Mouse (Mus musculus) c-Kit-negative CD71-positive TER-119-positive erythroid progenitor cells, embryonic 14.5 days (primary cell): ENCODE measurements around the gene H2-DMb2.

Experiments
- DNase-seq: peaks from one replicate; pipeline ENCODE4 v3.0.0-alpha.2; 2013; ENCODE audit warnings: low read depth, low spot score

H2-DMb2 gene

DNA sequence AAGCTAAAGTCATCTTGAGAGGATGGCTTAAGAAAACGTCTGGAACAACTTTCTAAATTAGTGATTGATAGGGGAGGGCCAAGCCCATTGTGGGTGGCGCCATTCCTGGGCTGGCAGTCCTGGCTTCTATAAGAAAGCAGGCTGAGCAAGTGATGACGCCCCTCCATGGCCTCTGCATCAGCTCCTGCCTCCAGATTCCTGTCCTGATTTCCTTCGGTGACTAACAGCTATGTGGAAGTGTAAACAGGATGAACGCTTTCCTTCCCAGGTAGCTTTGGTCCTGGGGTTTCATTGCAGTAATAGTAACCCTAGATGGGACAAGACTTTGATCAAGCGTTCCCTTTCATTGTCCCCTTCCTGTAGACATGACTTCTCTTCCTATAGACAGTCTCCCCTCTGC lies 35.9 kb downstream of the H2-DMb2 start:
- no peak for DNase-seq

DNA sequence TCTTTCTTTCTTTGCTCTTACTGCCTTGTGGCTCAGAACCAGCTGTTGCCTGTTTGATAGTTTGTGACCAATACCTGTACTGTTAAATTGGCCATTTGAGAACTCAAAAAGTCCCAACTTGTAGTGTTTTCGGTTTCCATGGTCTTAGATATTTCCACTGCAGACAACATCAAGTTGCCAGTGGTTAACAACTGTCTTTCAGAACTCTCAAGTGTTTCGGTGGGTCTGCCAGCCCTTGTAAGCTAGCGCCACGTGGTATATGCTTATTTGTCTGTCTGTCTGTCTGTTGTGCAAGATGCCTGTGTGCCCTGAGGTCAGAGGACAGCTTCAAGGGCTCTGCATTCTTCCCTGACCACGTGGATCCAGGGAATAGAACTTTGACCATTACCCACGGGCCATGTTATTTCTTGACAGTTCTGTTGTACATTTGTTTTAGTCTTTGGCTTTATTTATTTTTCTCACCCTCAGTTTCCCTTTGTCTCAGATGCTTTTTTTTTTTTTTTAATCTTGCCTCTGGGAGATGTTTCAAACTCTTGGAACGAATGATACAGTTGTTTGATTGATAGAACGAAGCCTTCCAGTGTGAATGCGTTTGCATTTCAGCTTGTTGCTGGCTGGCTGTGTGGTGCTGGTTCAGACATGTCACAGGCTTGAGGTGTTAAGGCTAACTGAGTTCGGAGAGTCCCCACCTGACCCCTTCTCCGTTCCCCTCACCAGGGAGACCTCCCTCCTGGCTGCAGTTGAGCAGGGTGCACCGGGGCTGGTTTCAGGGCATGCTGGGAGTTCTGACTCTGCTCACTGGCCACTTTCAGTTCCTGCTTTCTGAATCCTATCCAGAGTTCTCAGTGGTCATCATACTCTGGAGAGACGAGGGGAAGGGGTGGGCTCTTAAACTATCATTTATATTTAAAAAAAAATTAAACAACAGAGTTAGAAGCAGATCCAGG lies 37.1 kb downstream of the H2-DMb2 start:
- no peak for DNase-seq

DNA sequence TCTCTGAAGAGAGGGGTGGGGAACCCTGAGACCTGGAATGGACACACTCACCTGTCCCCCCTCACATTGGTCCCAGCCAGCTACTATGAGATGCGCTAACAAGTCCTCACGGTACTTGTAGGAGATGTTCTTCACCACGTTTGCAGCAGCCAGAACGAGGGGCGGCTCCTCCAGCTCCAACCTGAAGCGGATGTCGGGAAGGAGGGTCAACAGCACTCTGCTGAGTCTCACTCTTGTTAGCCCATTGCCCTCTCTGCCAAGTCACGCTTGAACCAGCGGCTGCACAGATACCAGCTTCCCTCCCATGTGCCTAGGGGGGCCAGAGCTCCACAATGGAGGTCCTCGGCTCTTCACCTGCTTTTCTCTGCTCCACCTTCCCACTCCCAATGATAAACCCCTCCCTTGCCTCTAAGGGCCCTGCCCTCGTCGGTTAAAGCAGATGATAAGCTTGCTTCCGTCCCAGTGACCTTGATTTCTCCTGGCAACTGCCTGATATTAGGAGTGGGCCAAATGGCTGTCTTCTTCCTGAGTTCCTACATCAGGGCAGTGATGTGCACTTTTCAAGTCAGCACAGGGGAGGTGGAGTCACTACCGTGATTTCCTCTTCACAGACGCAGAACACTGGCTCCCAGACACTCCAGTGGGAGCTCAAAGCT lies 40.6 kb downstream of the H2-DMb2 start:
- no peak for DNase-seq

DNA sequence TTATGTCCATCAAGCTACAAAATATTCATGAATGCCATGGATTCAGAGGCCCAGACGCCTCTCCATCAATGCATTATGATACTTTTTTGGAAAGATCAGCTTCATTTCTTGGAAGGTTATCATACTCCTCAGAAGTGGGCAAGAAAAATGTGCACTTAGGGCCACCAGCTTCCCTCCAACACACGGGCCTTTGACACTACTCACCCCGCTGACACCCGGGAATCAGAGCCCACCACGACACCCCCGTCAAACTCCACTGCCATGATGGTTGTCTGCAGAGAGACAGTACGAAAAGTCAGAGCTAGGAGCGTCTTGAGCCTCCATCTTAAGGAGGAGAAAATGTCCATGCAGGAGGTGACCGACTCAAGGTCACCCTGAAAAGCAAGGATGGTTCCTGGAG lies 42.4 kb downstream of the H2-DMb2 start:
- DNase-seq, result no peak

DNA sequence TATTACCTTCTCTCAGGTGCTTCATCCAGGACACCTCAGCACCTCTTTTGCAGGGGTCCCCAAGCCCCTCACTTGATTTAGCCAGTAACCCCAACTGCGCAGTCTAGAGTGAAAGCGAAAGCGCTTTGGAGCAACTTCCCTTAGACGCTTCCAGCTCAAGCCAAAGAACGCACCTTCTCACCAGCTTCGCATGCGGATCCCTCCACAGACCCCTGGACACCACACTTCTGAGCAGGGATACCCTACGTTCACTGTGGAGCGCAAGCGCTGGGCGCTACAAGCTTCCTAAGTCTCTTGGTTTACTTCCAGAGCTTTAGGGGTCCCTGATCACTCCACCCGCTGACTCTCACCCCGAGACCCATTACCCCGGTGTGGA lies 43.8 kb downstream of the H2-DMb2 start:
- DNase-seq, result no peak

DNA sequence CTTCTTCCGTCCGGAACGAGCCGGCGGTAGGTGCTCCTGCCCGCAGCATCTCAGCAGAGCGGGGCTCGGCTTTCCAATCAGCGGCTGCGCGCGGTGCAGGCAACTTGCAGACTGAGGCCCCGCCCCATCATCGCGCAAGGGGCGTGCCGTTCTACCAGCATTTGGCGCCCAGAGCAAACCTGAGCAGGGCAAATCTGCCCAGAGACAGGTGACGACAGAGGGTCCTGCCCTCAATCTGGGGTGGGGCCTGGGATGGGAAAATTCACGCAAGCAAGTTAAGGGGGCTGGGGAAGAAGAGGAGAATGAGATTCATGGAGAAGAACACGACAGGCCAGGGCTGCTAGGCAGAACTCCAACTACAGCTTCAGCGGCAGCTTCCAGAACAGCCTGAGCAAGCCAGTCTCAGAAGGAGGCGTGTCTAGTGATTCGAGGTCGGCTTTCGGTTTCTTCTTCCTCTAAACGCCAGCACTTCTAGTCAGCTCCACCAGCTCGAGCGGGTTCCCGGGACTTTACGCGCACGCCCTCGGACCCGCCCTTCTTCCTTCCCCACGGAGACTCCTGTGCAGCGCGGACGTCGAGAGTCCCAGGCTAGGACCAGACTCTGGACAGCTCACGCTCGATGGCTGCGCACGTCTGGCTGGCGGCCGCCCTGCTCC lies 44.3 kb downstream of the H2-DMb2 start, which contains the start of the genes Tap1 and Psmb9:
Gene Tap1 (plus strand): TSS at position 293 of the 656 bp plus-strand sequence.
Gene Psmb9 (minus strand): TSS at position 504 of the 656 bp plus-strand sequence.
- peak; percentile 70 for DNase-seq

DNA sequence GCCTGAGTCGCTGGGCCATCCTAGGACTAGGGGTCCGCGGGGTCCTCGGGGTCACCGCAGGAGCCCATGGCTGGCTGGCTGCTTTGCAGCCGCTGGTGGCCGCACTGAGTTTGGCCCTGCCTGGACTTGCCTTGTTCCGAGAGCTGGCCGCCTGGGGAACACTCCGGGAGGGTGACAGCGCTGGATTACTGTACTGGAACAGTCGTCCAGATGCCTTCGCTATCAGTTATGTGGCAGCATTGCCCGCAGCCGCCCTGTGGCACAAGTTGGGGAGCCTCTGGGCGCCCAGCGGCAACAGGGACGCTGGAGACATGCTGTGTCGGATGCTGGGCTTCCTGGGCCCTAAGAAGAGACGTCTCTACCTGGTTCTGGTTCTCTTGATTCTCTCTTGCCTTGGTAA lies 44.9 kb downstream of the H2-DMb2 start:
- DNase-seq, result no peak

DNA sequence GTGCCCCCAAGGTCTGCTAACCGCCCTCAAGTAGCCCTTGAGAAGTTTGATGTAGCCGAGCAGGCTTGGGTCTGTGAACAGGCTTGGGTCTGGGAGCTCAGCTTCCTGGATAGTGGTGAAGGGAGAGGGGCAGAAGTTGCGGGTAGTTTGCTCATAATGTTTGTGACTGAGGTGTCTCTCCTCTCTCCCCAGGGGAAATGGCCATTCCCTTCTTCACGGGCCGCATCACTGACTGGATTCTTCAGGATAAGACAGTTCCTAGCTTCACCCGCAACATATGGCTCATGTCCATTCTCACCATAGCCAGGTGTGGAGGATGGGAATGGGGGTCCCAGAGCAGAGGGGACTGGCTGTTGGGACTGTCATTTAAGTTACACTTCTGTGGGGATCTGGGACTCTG lies 45.9 kb downstream of the H2-DMb2 start:
- DNase-seq, result no peak

DNA sequence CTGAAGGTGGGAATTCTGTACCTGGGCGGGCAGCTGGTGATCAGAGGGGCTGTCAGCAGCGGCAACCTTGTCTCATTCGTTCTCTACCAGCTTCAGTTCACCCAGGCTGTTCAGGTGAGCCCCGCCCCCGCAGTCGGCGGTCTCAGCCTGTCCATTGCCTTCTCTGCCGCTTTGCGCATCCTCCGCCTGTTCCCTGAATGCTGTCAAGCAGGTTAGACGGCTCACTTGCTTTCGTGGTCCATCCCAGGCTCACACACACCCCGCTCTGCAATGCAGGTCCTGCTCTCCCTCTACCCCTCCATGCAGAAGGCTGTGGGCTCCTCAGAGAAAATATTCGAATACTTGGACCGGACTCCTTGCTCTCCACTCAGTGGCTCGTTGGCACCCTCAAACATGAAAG lies 49.7 kb downstream of the H2-DMb2 start:
- DNase-seq, result no peak

DNA sequence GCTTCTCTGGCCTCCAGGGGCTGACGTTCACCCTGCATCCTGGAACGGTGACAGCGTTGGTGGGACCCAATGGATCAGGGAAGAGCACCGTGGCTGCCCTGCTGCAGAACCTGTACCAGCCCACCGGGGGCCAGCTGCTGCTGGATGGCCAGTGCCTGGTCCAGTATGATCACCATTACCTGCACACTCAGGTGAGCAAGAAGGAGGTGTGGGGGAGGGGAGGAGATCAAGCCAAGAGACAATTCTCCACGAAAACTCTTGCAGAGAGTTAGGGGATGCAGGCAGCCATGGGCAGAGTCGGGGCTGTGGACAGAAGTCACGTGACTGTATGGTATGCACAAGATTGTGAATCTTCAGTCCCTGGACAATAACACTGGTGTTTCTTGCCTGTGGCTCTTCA lies 50.4 kb downstream of the H2-DMb2 start:
- DNase-seq, result no peak

DNA sequence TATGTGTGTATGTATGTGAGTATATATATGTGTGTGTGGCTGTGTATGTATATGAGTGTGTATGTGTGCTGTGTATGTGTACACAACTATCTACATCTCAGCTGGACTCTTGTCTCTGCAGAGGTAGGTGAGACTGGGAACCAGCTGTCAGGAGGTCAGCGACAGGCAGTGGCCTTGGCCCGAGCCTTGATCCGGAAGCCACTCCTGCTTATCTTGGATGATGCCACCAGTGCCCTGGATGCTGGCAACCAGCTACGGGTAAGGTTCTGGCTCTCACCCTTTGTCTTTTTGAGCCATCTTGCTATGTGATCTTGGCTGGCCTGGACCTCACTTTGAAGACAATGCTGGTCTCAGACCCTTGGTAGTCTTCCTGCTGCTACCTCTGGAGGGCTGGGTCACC lies 51.6 kb downstream of the H2-DMb2 start:
- DNase-seq, result no peak

DNA sequence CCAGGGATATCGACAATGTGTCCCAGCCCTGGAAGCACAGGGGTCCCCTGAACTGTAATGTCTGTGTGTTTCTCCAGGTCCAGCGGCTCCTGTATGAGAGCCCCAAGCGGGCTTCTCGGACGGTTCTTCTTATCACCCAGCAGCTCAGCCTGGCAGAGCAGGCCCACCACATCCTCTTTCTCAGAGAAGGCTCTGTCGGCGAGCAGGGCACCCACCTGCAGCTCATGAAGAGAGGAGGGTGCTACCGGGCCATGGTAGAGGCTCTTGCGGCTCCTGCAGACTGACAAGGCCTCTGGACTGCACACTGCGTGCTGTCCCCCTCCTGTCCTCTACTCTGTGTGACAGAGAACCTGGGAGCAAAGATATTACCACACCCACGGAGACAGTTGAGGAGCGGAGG lies 53.4 kb downstream of the H2-DMb2 start:
- DNase-seq, result no peak

DNA sequence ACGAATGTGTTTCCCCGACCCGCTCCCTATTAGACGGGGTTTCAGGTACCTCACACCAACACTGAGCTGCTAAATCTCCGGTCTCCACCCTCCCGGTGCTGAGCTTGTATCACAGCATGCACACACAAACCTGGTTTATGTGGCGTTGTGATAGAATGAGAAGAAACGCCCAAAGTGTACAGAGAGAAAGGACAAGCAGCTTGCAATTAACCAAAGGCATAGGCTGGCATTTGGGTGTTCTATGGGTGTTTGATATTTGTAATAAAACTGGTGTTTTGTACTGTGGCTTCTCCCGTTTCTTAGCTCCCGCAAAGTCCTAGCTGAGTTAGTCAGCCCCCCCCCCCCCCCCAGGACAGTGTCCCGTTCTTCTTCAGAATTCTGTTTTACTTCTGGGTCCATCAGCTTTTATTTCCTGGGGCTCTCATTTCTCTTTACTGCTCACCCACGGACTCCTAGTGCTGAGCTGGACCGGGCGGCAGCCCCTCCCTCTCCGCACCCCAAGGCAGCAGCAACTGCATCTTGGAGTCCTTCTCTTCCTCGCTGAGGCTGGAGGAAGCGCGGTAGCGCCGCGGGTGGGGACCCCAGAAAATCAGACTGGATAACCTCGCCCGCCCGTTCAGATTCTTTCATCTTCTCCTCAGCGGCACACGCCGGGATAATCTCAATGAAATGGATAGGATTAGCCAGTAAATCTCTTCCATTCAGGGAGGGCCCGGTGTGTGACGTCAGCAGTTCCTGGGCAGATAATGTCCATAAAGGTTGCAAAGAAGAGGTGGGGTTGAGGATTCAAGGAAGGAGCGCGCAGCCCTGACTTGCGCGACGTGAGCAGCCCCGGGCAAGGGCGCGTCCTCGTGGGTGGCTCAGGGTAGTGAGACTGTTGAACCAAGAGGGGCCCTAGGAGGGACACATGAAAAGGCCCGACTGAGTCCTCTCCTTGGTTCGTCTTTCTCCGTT lies 54.1 kb downstream of the H2-DMb2 start, which contains the start of gene Psmb8:
Gene Psmb8 (plus strand): TSS at position 781 of the 954 bp plus-strand sequence.
- DNase-seq, result no peak

DNA sequence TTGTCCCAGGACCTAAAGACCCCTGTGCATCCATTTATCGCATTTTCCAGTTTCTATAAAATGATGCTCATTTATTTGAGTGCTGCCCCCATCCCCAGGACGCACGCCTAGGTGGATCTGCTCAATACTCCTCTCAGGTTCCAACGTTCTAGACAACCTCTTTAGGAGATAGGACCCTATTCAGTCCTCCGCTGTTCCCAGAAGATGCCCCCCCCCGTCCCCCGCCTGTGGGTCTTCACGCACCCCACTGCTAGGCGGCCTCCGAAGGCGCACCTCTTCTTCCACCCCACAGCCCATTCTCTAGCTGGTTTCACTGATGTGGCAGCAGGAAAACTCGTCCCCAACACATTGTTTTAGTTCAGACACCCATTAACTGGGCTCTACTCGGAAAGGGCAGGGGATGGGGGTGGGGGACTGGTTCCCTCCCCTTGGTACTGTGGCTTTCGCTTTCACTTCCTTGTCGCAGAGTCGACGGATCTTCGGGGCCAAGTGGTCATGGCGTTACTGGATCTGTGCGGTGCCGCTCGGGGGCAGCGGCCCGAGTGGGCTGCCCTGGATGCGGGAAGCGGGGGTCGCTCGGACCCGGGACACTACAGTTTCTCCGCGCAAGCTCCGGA lies 54.9 kb downstream of the H2-DMb2 start:
- DNase-seq, result no peak

DNA sequence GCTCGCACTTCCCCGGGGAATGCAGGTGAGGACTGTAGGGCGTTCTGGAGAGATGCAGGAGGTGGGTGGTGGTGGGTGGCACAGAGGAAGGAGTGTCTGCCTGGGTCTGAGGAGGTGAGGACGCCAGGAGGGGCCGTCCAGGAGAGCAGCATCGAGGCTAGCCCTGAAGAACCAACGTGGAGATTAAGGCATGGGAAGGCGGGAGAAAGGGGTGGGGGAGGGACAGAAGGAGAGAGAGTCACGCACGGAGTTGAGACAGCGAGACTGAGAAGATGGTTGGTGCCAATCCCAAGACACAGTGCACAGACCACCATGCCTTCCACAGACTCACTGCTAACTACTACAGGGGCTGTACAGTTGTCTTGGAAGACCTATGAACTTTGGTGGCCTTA lies 55.4 kb downstream of the H2-DMb2 start:
- DNase-seq, result no peak

DNA sequence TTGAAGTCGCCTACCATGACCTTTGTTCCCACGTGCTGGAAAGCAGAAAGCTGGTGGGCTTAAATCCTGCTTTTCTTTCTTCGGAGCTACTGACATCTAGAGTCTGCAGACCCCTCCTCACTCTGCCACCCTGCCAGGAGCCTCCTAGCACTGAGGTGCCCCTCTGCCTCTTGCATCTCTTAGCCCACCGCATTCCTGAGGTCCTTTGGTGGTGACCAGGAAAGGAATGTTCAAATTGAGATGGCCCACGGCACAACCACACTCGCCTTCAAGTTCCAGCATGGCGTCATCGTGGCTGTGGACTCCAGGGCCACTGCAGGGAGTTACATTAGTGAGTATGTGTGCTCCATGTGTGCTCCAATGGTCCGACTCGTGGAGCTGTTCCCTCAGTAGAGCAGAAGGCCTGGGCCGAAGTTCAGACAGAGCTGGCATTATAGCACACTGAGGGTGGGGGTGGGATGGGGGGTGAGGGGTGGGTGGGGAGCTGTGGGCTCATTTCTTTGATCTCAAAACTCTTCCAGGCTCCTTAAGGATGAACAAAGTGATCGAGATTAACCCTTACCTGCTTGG lies 56.0 kb downstream of the H2-DMb2 start:
- DNase-seq, result no peak

DNA sequence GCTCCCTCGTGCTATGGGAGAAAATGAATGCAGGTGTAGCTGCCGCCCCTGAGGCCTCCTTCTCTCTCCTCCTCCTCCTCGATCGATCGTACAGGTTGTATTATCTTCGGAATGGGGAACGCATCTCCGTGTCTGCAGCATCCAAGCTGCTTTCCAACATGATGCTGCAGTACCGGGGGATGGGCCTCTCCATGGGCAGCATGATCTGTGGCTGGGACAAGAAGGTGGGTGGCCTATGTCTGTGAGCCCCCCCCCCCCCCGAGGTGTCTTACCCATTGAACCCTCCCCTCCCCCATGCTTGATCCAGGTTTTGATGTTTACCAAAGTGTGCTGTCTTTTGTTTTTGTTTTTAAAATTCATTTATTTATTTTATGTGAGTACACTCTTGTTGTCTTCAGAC lies 56.9 kb downstream of the H2-DMb2 start:
- DNase-seq, result no peak

DNA sequence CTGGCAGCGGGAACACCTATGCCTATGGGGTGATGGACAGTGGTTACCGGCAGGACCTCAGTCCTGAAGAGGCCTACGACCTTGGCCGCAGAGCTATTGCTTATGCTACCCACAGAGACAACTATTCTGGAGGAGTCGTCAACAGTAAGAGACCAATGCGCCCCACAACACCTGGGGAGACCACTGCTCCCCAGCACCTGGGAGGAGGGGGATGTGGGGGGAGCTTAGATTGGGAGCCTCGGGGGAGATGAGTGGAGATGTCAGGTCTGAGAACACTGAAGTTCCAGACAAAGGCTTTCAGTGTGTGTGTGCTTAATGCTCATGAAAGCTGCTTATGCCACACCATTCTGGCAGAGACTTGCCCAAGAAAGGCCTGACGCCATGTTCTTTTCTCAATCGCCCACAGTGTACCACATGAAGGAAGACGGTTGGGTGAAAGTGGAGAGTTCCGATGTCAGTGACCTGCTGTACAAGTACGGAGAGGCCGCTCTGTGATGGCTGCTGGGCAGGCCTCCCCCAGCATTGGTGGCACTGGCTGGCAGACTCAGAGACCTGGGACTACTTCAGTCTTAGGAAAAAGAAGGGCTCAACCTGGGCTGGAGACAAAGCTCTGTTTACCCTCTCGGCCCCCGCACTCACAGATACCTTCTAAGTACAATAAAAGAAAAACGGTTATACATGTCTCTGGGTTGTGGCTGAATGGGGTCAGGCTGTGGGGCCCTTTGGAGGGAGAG lies 57.8 kb downstream of the H2-DMb2 start:
- DNase-seq, result no peak
